In genomic region chr15:101976641-101977040, GRCm38 (mm10) we compare ENCODE assay signal across 8 mouse cellular contexts. TPM values are rescaled to one million over a fixed set of nuclear protein-coding genes. Genes with fewer than 3 reads are reported as not detected.
A peak's percentile ranks its signal among the peaks of the same experiment; 100 is the strongest.
DNase-seq lines count a peak whose midpoint lies in the region; ATAC-seq and TF ChIP-seq lines count a peak whose summit lies in the region.

No protein-coding gene starts in this region.

- WGBS in spleen, adult 2 months: 69% methylated on average over 3 of the region's 3 CpGs
- 63% methylated on average over 3 of the region's 3 CpGs for WGBS in forebrain, embryonic 15.5 days
- WGBS in stomach, embryonic 15.5 days: 41% methylated on average over 3 of the region's 3 CpGs

- H3K36me3 ChIP-seq in spleen, adult 2 months (ENCODE audit: control insufficient read depth, insufficient read depth, low read length): no peaks in the 10 kb centered on the region
- H3K36me3 ChIP-seq in forebrain, embryonic 15.5 days: no peaks in the 10 kb centered on the region
- H3K36me3 ChIP-seq in stomach, embryonic 15.5 days: no peaks in the 10 kb centered on the region

- TF ChIP-seq POLR2A in spleen, adult 2 months (IDR thresholded peaks at IDR 0.05; ENCODE audit: low read depth, low read length): no peak

- H3K9me3 ChIP-seq in forebrain, embryonic 15.5 days: no peaks in the 10 kb centered on the region
- H3K9me3 ChIP-seq in stomach, embryonic 15.5 days: no peaks in the 10 kb centered on the region

- H3K4me1 ChIP-seq in spleen, adult 2 months (ENCODE audit: control insufficient read depth, insufficient read depth, insufficient read length): peaks cover 7% of the 10 kb centered on the region
- peaks cover 15% of the 10 kb centered on the region for H3K4me1 ChIP-seq in forebrain, embryonic 15.5 days
- H3K4me1 ChIP-seq in stomach, embryonic 15.5 days: peaks cover 56% of the 10 kb centered on the region

- no peaks in the 10 kb centered on the region for H3K27me3 ChIP-seq in spleen, adult 2 months (ENCODE audit: control insufficient read depth, insufficient read depth, low read length)
- no peaks in the 10 kb centered on the region for H3K27me3 ChIP-seq in forebrain, embryonic 15.5 days
- H3K27me3 ChIP-seq in stomach, embryonic 15.5 days (replicated peaks): no peaks in the 10 kb centered on the region

- no peak for ATAC-seq in forebrain, embryonic 15.5 days (replicated peaks)
- no peak for ATAC-seq in stomach, embryonic 15.5 days (ENCODE audit: insufficient read depth, low FRiP score, low read depth)
- ATAC-seq in megakaryocyte progenitor cell, adult 5-6 weeks (replicated peaks; ENCODE audit: poor library complexity): no peak

- 0 out of 2 replicates have a peak overlapping the region, but pooled peaks have one; percentile 91 for H3K4me2 ChIP-seq in forebrain, embryonic 15.5 days (replicated peaks)
- H3K4me2 ChIP-seq in stomach, embryonic 15.5 days: peak overlapping the region; percentile 64

- H3K4me3 ChIP-seq in spleen, adult 2 months (ENCODE audit: extremely low read depth, insufficient read depth, insufficient read length): no peak overlapping the region
- H3K4me3 ChIP-seq in forebrain, embryonic 15.5 days: no peak overlapping the region
- H3K4me3 ChIP-seq in stomach, embryonic 15.5 days (replicated peaks): peak overlapping the region; percentile 26; the same call in 1 of the 2 replicates

- DNase-seq in spleen, adult 2 months (ENCODE audit: low read depth in 1 of 2, low spot score in 2 of 2): no peak
- no peak for DNase-seq in spleen, postnatal 36 days (ENCODE audit: low spot score in 2 of 2)
- peak; percentile 32 to 70 for DNase-seq in kidney, postnatal 25 days
- no peak for DNase-seq in layer of hippocampus, postnatal 14 days (ENCODE audit: low spot score in 2 of 2)
- DNase-seq in embryo, embryonic 10 days (ENCODE audit: low spot score): no peak

- TF ChIP-seq CTCF in spleen, adult 2 months (IDR thresholded peaks at IDR 0.05; ENCODE audit: extremely low read depth, insufficient read depth, insufficient read length, insufficient replicate concordance): no peak

- peak overlapping the region; percentile 55 for H3K27ac ChIP-seq in spleen, adult 2 months (ENCODE audit: insufficient read depth, low read length)
- no peak overlapping the region for H3K27ac ChIP-seq in forebrain, embryonic 15.5 days (replicated peaks)
- peak overlapping the region; percentile 94 for H3K27ac ChIP-seq in stomach, embryonic 15.5 days

- H3K9ac ChIP-seq in forebrain, embryonic 15.5 days (replicated peaks): no peak overlapping the region
- no peak overlapping the region for H3K9ac ChIP-seq in stomach, embryonic 15.5 days

RNA-seq across cellular contexts. Expression of gene Krt78, which starts 22.6 kb away (rescaled TPM):
- not detected in 2 replicates for polyA plus RNA-seq in spleen, adult 2 months (2012; rRNA removed)
- polyA plus RNA-seq in forebrain, embryonic 15.5 days (2015; fragmentation: Nextera tagmentation; extraction: Ambion mirVana): not detected in 2 replicates
- polyA plus RNA-seq in stomach, embryonic 15.5 days (2015; fragmentation: Nextera tagmentation; extraction: Ambion mirVana): 2.3 and 5.7 TPM in 2 replicates
- total RNA-seq in megakaryocyte progenitor cell, adult 5-6 weeks (2015): not detected in 2 replicates
- not detected in 2 replicates for total RNA-seq in megakaryocyte progenitor cell, adult 5-6 weeks (2017)
- not detected for total RNA-seq in layer of hippocampus, postnatal 14 days (2021)

RNA-seq across cellular contexts. Expression of gene Krt8, which starts 27.6 kb away (rescaled TPM):
- polyA plus RNA-seq in spleen, adult 2 months (2012; rRNA removed): 2.2 and 3.0 TPM in 2 replicates
- polyA plus RNA-seq in forebrain, embryonic 15.5 days (2015; fragmentation: Nextera tagmentation; extraction: Ambion mirVana): 1.9 and 3.9 TPM in 2 replicates
- polyA plus RNA-seq in stomach, embryonic 15.5 days (2015; fragmentation: Nextera tagmentation; extraction: Ambion mirVana): 916 and 929 TPM in 2 replicates
- total RNA-seq in megakaryocyte progenitor cell, adult 5-6 weeks (2015): 0.12 and 0.73 TPM in 2 replicates
- 0.12 and 0.44 TPM in 2 replicates for total RNA-seq in megakaryocyte progenitor cell, adult 5-6 weeks (2017)
- 1 to 10 TPM in 1 of 2 experiments, under 1 TPM in 1; 0.31 to 1.6 TPM for total RNA-seq in layer of hippocampus, postnatal 14 days (2021)

RNA-seq across cellular contexts. Expression of gene Krt79, which starts 36.5 kb away (rescaled TPM):
- not detected in 2 replicates for polyA plus RNA-seq in spleen, adult 2 months (2012; rRNA removed)
- polyA plus RNA-seq in forebrain, embryonic 15.5 days (2015; fragmentation: Nextera tagmentation; extraction: Ambion mirVana): 0.10 and 0.23 TPM in 2 replicates
- 1.2 and 1.6 TPM in 2 replicates for polyA plus RNA-seq in stomach, embryonic 15.5 days (2015; fragmentation: Nextera tagmentation; extraction: Ambion mirVana)
- not detected in 2 replicates for total RNA-seq in megakaryocyte progenitor cell, adult 5-6 weeks (2015)
- not detected in 2 replicates for total RNA-seq in megakaryocyte progenitor cell, adult 5-6 weeks (2017)
- under 1 TPM in 1 of 2 experiments, not detected in 1; 0.44 TPM for total RNA-seq in layer of hippocampus, postnatal 14 days (2021)

RNA-seq across cellular contexts. Expression of gene Krt18, which starts 51.3 kb away (rescaled TPM):
- polyA plus RNA-seq in spleen, adult 2 months (2012; rRNA removed): 2.1 and 2.2 TPM in 2 replicates
- 3.5 and 7.6 TPM in 2 replicates for polyA plus RNA-seq in forebrain, embryonic 15.5 days (2015; fragmentation: Nextera tagmentation; extraction: Ambion mirVana)
- polyA plus RNA-seq in stomach, embryonic 15.5 days (2015; fragmentation: Nextera tagmentation; extraction: Ambion mirVana): 448 and 512 TPM in 2 replicates
- total RNA-seq in megakaryocyte progenitor cell, adult 5-6 weeks (2015): 7.9 and 11.8 TPM in 2 replicates
- total RNA-seq in megakaryocyte progenitor cell, adult 5-6 weeks (2017): 12.0 and 14.6 TPM in 2 replicates
- 1 to 10 TPM in 1 of 2 experiments, under 1 TPM in 1; 0.45 to 3.4 TPM for total RNA-seq in layer of hippocampus, postnatal 14 days (2021)

RNA-seq across cellular contexts. Expression of gene Krt4, which starts 52.1 kb away (rescaled TPM):
- 0.05 TPM in 1 of 2 replicates, not detected in the other for polyA plus RNA-seq in spleen, adult 2 months (2012; rRNA removed)
- 0.08 TPM in 1 of 2 replicates, not detected in the other for polyA plus RNA-seq in forebrain, embryonic 15.5 days (2015; fragmentation: Nextera tagmentation; extraction: Ambion mirVana)
- 390 and 937 TPM in 2 replicates for polyA plus RNA-seq in stomach, embryonic 15.5 days (2015; fragmentation: Nextera tagmentation; extraction: Ambion mirVana)
- total RNA-seq in megakaryocyte progenitor cell, adult 5-6 weeks (2015): 0.52 TPM in 1 of 2 replicates, not detected in the other
- not detected in 2 replicates for total RNA-seq in megakaryocyte progenitor cell, adult 5-6 weeks (2017)
- not detected for total RNA-seq in layer of hippocampus, postnatal 14 days (2021)

Comparison
In these comparisons a context has a peak if more than half of its experiments do, and no peak if none do; other contexts are left out.
1. DNase-seq: peak in kidney, postnatal 25 days (2 of 2); none in spleen, adult 2 months (0 of 2), spleen, postnatal 36 days (0 of 2), layer of hippocampus, postnatal 14 days (0 of 2) and embryo, embryonic 10 days (single experiment).
2. RNA of gene Krt8, which starts 27.6 kb away (polyA plus RNA-seq): 916 to 929 TPM in stomach, embryonic 15.5 days; 1.9 to 3.9 TPM in forebrain, embryonic 15.5 days and 2.2 to 3.0 TPM in spleen, adult 2 months; every median in the first group is over 100 times any median in the second.